Mouse (Mus musculus): ENCODE data around the gene Pop4.

The Pop4 gene

DNA sequence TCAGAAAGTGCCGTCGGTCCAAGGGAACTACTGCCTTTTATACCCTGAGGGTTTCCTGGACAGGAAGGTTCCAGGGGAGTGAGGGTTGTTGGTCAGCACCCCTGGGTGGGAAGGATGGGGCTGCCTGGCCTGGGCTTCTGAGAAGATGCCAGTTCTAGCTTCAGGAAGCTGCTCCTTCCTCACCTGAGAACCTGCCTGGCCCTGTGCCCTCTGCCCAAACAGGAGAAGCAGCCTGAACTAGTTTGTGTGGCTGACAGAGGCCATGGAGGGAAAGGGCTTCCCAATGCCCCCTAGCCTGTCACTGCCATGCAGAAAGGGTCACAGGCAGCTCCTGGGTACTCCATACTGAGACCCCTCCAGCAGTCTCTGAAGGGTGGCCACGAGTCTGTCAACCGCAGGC lies 51.7 kb downstream of the Pop4 start:
- DNase-seq (ENCODE audit: low spot score in 2 of 2), result no peak

DNA sequence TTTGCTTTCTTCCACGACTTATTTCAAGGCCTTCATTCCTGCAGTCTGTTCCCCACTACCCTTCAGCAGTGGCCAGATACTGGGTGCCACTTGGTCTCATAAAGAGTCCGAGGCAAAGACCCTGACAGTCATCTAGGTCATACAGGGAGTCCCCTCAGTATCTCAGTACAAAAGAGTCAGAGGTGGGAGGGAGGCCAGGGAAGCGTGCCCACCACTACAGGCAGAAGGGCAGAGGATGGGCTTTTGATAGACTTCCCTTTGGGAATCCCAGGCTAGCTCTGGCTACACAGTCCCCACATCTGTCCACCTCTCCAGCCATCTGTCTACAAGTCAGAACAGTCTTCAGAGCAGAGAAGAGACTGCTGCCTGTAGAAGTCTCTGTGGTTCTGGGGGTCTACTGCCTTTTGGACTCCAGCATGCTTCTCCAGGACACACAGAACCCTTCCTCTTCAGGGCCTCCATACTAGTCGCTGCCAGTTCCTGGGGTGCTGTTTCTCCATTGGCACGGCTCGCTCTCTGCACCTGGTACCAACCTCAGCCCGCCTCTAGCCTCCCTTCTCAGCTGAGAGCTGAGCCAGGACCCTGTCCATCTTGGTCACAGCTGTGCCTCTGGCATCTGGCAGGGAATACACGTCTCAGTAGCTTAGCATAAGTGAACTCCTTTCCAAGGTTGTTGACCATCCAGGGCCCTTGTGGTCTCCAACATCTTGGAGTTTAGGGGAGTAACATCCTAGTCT lies 52.4 kb downstream of the Pop4 start:
- DNase-seq (ENCODE audit: low spot score in 2 of 2), result no peak

DNA sequence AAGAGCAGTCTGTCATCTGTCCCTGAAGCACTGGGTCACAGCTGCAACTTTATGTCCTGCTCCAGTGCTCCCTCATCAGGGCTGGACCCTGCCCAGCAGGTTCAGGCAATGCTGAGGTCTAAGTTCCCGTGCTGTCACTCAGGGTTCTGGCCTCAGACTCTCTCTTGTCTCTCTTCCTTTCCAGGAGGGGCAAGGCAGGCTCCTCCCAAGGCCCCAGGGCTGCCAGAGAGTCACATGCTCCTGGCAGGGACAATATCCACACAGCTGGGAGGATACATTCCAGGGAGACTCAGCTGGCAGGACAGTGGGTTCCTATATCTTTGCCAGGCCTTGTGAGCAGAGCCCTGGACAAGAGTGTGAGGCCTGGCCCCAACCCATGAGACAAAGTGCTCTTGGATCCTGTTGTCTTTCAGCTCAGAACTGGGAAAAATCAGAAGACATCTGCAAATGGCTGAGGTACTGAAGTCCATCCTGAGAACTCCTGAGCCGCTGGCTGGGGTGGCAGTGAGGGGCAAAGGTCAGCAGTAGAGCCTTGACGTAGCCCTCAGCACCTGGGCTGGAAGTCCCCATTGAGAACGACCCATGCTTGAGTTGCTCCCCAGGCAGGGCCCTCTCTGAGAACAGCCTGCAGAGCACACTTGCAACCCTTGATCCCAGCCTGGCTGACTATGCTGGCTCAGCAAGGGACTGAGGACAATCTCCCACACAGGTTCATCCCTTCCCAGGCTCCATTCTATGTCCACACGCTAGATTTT lies 53.6 kb downstream of the Pop4 start:
- DNase-seq (ENCODE audit: low spot score in 2 of 2), result peak; percentile 35 to 68

DNA sequence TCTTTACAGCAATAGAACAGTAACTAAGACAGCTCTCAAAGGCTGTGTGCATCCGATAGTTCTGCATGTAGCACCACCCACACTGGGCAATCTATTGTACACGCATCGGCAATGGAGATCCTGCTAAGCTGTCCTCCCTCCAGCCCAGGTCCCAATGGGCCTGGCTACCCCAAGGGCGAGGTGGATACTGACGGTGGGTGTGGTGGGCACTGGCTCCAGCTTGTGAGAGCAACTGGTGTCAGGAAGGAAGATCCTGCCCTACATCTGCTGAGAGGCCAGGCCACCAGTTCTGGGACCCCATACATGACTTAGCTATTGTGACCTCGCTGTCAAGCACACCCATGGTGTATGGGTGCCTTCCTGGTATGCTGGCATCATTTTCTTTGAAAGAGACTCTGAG lies 55.5 kb downstream of the Pop4 start:
- DNase-seq (ENCODE audit: low spot score in 2 of 2), result no peak

DNA sequence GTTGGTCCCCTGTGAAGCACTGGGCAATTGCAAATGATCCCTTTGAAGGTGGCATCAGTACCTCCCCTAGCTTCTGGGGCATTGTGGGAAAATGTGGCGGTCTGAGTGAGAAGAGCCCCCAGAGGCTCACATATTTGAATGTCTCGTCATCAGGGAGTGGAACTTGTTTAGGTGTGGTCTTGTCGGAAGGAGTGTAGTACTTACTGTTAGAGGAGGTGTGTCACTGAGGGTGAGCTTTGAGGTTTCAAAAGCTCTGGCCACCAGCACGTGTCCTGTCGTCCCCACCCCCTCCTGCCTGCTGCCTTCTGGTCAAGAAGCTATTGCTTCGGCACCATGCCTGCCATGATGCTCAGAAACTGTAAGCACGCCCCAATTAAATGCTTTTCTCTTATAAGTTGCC lies 55.9 kb downstream of the Pop4 start:
- no peak for DNase-seq (ENCODE audit: low spot score in 2 of 2)

DNA sequence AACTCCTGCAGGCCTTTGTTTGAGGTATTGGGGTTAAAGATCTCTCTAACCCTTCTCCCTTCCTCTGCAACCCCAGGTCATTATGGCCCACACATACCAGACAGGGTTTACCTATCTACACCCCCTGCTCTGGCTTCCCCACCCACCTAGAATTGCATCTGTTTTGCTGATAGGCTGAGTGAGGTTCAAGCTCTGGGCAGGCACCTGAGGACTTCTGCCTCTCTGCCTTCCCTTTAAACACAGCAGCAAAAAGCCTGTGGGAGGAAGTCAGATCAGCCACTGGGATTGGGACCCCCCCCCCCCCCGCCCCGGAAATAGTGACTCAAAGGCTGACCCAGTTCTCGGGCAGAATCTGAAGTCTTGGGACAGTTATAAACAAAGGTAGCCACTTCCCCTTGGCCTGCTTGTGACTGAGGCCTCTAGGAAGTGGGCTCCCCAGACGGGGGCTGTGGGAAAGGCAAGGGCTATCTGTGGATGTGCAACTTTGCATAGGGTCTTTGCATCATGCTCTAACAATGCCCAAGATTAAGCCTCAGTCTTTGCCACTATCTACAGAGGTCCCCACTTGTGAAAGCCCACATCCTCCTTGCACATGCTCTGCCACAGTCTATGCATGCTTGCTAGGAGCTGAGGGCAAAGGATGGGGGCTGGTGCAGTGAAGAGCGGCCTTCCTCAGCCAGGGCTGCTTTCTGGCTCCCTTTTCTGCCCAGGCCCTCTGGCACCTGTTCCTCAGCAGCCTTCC lies 56.6 kb downstream of the Pop4 start:
- no peak for DNase-seq (ENCODE audit: low spot score in 2 of 2)

DNA sequence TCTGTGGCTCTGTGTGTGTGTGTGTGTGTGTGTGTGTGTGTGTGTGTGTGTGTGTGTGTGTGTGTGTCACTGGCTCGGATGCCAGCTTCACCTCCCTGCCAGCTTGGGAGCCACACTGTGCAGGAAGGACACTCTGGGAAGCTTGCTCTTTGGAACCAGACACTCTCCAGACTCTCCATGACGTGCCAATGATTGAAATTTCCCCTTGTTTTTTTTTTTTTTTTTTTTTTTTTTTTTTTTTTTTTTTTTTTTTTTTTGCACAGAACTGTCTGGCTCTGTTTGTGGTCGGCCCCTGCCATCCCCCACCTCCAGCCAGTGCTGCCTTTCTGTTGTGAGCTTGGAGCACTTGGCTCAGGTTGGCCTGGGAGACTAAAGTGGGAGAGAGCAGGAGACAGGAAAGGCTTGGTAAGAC lies 58.6 kb downstream of the Pop4 start:
- DNase-seq (ENCODE audit: low spot score in 2 of 2), result no peak
